Mouse (Mus musculus): ENCODE data around the gene Pam. TPM values are rescaled to one million over a fixed set of nuclear protein-coding genes. Genes with fewer than 3 reads are reported as not detected.

The Pam gene
- total RNA-seq, 2 experiments from 2014 or later: 187 to 188 TPM

DNA sequence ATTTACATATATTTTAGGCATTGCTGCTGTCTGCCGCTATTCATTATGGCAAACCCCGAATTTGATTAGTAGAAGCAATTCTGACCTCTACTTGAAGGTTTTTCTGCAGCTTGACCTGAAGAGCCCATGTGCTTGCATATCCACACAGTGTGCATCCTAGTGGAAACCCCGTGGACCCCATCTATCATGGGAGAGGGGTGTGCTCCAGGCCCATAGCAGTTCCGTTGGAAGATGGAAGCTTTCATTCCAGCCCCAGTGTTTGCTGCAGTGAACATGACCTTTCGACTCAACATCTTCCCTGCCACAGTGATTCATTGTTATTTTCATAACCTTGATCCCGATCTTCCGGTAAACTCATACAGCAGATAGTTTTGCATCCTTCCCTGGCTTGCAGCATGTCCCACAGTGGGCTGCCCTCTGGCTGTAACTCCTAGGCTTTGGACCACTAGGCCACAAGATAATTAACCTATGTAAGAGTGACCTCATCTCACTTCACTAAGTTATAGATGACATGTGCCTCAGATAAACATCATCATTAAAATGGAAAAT is 191.5 kb downstream of the Pam start:
- no peak for DNase-seq

DNA sequence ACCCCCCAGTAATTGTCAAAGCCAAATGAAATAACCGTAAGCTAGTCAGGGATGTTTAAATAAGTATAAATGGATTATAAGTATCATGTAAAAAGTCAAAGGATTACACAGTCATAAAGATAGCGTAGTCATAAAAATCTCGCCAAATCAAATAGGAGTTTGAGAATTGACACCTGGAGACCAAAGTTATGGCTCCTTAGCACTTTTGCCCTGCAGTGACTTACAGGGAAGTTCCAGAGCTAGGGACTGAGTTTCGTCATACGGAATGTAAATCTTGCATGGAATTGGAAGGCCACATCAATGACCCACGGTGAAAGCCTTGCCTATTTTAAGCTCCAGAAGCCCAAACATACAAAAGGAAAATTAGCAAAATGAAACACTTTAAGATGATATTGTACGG is 192.6 kb downstream of the Pam start:
- DNase-seq: no peak

GRCm38 (mm10) chr1:97900559-97901153 is 194.8 kb downstream of the Pam start:
- DNase-seq: no peak

DNA sequence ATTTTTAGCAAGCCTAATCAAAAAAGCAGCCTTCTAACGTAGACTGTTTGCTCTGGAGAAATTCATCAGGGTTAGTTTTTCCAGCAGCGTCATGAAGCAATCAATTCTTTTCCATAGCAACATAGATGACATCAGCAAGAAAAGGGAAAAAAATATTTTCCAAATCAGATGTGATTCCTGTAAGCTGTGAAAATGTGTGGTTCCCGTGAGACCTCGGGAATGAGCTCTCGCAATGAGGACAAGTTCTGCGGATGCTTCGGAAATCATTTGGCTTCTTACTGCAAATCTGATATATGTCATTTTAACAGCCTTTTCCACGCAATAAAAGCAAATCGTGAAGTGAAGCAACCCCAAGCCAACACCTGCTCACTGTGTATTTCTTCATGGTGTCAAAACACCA is 207.9 kb downstream of the Pam start:
- DNase-seq: no peak

DNA sequence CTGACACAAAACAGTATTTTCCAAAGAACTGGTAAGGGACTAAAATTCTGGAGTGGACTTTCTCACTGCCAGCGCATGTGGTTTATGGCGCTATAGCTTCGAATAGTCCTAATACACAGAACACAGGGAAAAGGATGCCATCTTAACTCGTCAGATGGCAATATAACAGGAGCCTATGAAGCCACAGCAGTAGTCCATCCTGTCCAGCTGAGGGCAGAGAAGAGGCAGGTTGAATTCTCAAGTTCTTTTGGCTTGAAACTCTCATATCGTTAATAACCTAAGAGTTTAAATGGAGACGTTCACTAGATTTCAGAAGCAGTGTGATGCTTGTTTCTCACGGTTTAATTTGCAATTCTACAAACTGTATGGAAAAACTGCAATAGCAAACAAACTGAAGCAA is 211.9 kb downstream of the Pam start:
- DNase-seq: no peak

DNA sequence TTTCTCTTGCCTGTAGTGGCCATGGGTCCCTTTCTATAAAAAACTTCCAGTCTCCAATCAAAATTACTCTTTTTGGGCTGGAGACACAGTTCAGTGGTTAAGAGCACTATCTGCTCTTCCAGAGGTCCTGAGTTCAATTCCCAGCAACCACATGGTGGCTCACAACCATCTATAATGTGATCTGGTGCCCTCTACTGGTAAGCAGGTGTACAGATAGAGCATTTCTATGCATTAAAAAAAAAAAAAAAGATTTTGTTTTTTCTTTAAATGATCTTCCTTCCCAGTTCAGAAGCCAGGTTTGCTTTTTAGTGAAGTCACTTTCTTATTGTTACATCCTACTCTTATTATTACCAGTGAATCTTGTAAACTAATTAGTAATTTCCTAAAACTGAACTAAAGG is 218.4 kb downstream of the Pam start:
- no peak for DNase-seq

- DNase-seq: no peak
Measured at GRCm38 (mm10) chr1:97873490-97874054, 221.9 kb downstream of the Pam start.

- DNase-seq: no peak
Measured at GRCm38 (mm10) chr1:97872493-97872892, 223.0 kb downstream of the Pam start.

- no peak for DNase-seq
Measured at GRCm38 (mm10) chr1:97872072-97872471, 223.4 kb downstream of the Pam start.

DNA sequence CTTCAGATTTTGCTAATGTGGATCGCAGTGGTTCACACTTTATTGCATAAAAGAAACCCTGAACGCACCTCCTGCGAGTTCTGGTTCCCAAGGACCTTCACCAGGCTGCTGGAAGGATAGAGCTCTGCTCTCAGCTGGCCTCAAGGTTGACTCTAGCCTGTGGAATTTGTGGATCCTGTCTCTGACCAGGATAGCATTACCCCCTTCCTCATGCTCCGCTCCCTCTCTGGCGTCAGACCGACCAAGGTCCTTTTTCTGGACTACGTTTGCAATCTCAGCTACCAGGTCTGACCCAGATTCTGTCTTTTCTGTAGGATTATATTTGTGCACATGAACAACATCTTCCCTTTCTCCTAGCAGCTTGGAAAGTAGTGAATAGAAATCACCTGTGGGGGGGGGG is 231.3 kb downstream of the Pam start:
- DNase-seq: no peak

DNA sequence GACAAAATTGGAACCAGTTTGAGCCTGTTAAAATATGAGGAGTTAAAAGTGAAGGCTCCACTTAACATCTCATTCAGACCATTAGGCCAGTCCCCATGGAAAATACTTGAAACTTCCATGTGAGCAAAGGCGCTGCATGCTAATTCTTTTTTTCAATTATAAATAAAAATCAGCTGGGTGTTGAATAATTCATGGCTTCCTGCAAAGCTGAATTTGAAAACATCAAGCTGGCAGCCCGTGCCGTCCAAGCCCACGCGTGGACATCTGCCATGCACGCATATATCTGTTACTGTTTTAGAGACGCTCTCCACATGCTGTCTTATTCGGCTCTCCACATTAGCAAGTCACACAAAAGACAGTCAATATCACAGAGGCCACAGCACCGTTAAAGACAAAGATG is 232.3 kb downstream of the Pam start:
- peak; percentile 77 to 85 for DNase-seq

DNA sequence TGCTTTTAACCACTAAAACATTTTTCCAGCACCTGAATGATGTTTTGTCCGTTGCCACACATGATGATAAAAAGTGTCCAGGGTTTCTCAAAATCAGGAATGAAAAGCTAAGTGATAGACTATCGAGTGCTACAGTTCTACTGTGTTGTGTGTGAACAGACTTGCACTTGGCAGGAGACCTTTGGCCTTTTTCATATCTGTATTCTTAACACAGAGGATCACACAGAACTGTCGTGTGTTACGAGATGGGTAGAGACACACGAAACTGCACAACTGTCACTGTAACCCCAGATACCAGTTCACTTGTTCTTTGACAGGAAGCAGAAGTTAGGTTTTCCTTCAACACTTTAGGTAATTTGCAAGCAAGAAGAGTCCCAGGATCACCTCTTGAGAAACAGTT is 232.7 kb downstream of the Pam start:
- no peak for DNase-seq

- DNase-seq: no peak
Measured at GRCm38 (mm10) chr1:97854256-97854655, 241.2 kb downstream of the Pam start.

GRCm38 (mm10) chr1:97851601-97852175 is 243.8 kb downstream of the Pam start:
- DNase-seq: no peak

DNA sequence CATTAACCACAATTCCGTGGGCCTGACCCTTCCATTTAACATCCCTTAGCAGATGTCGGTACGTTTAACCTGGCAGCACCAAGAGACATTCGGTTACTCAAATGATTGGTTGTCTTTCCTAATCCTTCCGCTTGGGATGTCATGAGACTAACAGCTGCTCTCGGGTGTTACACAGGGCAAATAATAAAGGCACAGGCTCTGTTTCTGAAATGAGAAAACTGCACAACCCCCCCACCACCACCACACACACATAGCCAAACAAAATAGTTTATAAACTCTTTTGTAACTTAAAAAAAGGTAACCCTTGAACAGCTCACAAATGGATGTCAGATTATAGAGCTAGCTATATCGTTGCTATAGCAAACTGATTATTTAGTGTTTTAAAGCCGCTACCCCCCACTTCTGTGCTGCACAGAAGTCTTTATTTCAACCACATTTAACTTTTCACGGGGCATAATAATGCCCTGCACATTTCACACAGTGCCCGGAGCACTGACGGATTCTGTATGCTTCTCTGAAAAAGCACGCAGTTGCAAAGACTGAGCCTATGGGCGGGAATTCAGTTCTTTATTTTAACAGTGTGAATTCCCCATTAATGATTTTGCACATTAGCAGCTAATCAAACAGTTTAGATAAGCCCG is 246.7 kb downstream of the Pam start:
- no peak for DNase-seq

DNA sequence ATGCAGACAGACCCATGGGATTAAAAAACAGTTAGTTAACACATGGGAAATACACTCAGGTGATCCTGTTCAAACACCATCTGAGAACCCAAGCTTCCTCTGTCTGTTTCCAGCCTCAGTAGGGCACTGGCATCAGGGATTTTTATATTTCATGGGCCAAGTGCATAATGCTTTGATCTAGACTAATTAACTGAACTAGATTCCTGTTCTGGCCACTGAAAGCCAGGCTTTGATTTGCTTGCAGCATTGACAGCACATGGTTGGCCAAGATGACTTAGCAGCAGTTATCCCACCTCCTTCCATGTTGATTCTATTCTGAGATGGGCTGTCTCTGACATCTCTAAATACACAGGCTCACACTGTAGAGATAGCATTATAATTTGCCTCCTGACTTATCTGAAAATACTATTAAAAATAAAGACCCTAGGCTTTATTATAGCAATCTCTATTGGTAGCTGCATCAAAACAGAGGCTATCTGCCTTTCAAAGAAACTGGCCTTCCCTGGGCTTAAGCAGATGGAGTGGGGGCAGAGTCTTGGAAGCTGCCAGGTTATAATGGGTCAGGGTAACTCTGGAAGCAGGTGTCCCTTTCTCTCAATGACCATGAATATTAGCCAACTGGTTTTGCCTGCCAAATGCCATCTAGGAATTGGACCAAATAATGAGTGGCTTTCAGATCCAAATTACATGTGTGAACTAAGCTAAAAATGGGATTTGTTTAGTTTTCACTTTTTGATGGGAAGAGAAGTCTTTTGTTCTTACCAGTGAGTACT is 252.0 kb downstream of the Pam start:
- no peak for DNase-seq

GRCm38 (mm10) chr1:97834354-97834822 is 261.1 kb downstream of the Pam start:
- no peak for DNase-seq

DNA sequence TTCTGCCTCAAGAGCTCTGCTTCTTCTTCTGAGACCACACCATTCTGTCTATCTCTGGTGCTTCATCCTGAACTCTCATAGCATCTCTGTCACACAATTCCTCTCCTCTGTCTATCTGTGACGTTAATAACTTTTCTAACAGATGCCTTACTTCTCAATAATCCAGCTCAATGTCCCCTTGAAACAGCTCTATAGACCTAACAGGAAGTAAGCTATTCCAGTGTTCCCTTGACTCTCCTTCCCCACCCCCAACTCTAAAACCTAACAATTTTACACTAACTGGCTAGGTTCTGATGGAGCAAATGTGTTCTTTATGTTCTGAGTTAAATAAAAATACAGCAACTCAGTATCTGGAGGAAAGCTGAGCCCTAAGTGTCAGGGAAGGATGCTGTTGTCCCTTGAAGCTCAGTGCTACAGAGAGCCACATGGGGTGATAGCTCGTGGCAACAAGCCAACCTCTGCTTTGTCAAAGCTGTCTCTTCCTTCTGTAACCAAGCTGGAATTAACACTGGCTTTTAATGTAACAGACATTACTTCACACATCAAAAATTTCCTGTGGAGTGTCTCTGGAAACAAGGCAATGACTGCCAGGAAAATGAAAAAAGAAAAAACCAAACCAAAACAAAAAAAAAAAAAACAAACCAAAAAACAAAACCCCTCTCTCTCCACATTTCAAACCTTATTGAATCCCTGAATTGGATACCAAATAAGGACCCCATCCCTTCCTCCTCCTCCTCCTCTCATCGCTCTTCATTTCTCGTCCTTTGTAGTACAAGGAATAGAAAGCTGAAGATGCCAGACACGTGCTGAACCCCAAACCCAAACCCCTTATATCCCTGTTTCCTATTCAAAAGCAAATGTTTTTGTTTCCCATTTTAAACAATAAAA is 261.7 kb downstream of the Pam start:
- peak in 1 of 2 experiments; percentile 26 for DNase-seq

DNA sequence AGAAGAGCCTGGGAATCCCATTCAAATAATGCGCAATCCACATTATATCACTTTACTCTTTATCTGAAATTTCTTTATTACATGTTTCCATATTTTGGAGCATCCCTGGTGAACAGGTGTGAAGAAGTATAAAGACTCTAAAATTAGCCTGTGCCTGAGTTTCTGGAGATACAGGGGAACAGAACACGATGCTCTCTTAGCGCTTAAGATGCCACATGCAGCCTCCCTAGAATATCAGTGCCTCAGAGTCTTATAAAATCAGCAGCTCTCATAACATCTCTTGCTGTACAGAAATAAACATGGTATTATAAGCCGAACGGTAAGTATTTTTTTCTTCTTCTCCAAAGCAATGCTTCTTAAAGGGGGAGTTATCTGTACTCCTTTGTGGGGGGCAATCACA is 267.4 kb downstream of the Pam start:
- DNase-seq: no peak

DNA sequence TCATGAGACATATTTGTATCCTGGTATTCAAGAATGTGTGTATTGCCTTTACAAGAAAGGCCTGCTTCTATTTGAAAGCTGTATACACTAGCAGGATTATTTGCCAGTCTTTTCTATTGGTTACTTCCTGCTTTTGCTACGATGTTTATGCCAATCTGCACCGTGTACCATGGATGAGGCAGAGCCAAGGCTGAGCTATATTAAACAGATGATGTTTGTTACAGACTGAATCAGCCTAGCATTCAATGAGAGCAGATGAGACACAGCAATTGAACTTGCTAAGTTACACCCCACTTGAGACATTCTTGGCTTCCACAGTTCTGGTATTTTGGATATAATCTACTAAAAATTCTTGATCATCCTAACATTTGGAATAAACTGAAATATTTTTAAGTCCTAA is 267.9 kb downstream of the Pam start:
- DNase-seq: no peak

GRCm38 (mm10) chr1:97822904-97823303 is 272.5 kb downstream of the Pam start:
- DNase-seq: no peak

DNA sequence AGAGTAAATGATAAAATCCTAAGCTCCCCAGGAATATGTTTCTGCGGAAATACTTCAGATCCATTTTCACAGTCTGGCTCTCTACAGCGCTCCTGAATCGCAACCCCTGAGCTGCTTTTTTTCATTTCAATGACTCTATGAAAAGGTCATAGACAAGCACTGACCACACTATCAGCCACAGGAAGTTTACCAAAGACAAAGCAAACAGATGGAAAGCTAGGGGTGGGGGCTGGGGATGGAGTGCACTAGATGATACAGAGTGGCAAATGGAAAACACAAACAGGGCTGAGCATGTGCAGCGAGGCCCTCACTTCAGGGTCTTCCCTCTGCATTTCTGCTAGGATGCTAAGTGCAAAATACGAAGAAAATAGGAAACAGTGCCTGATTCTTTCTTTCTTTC is 273.2 kb downstream of the Pam start:
- DNase-seq: no peak

Measured in layer of hippocampus, postnatal 36 days (tissue).